ENCODE assay signal across 8 mouse cellular contexts in genomic region chr8:83876838-83877223, GRCm38 (mm10). TPM values are rescaled to one million over a fixed set of nuclear protein-coding genes. Genes with fewer than 3 reads are reported as not detected.
DNase-seq lines count a peak whose midpoint lies in the region; ATAC-seq lines count a peak whose summit lies in the region.

No protein-coding gene starts in this region.

- 5% methylated on average over 10 of the region's 10 CpGs for WGBS in kidney, embryonic 15.5 days
- WGBS in heart, embryonic 14.5 days, result 2% methylated on average over 10 of the region's 10 CpGs
- 4% methylated on average over 10 of the region's 10 CpGs for WGBS in liver, embryonic 11.5 days
- 1% methylated on average over 10 of the region's 10 CpGs for WGBS in neural tube, embryonic 11.5 days

- H3K9me3 ChIP-seq in kidney, embryonic 15.5 days (replicated peaks), result no peaks in the 10 kb centered on the region
- H3K9me3 ChIP-seq in heart, embryonic 14.5 days (ENCODE audit: control insufficient read depth, low read length), result no peaks in the 10 kb centered on the region; the same call in 1 of the 2 replicates
- no peaks in the 10 kb centered on the region for H3K9me3 ChIP-seq in liver, embryonic 11.5 days (ENCODE audit: control insufficient read depth, low read length)
- H3K9me3 ChIP-seq in neural tube, embryonic 11.5 days (ENCODE audit: control insufficient read depth, low read length), result no peaks in the 10 kb centered on the region

- H3K4me3 ChIP-seq in kidney, embryonic 15.5 days (replicated peaks), result peak overlapping the region; percentile 71; the same call in 1 of the 2 replicates
- peak overlapping the region in 1 of 2 experiments; percentile 70; a peak in 2 of 4 replicates for H3K4me3 ChIP-seq in heart, embryonic 14.5 days (ENCODE audit: control insufficient read depth in 1 of 2, insufficient read depth in 1 of 2, low read depth in 1 of 2, low read length in 2 of 2)
- H3K4me3 ChIP-seq in liver, embryonic 11.5 days (ENCODE audit: low read depth, low read length), result no peak overlapping the region
- no peak overlapping the region for H3K4me3 ChIP-seq in neural tube, embryonic 11.5 days (ENCODE audit: low read depth, low read length)

- H3K36me3 ChIP-seq in kidney, embryonic 15.5 days, result no peaks in the 10 kb centered on the region
- H3K36me3 ChIP-seq in heart, embryonic 14.5 days (ENCODE audit: control insufficient read depth, insufficient read depth, low read length), result no peaks in the 10 kb centered on the region
- H3K36me3 ChIP-seq in liver, embryonic 11.5 days (ENCODE audit: control insufficient read depth, insufficient read depth, low read length), result no peaks in the 10 kb centered on the region
- H3K36me3 ChIP-seq in neural tube, embryonic 11.5 days (ENCODE audit: control insufficient read depth, insufficient read depth, low read length), result no peaks in the 10 kb centered on the region

- peaks cover 25% of the 10 kb centered on the region for H3K4me1 ChIP-seq in kidney, embryonic 15.5 days
- peaks cover 10 to 13% of the 10 kb centered on the region in 2 experiments; a peak in 2 of 4 replicates for H3K4me1 ChIP-seq in heart, embryonic 14.5 days (ENCODE audit: control insufficient read depth in 2 of 2, insufficient read depth in 2 of 2, low read length in 2 of 2)
- peaks cover 4% of the 10 kb centered on the region for H3K4me1 ChIP-seq in liver, embryonic 11.5 days (replicated peaks; ENCODE audit: control insufficient read depth, insufficient read depth, low read length)
- peaks cover 8% of the 10 kb centered on the region for H3K4me1 ChIP-seq in neural tube, embryonic 11.5 days (ENCODE audit: control insufficient read depth, insufficient read depth, low read length)

- DNase-seq in kidney, postnatal 25 days, result no peak
- DNase-seq in liver, embryonic 11.5 days (ENCODE audit: low spot score), result no peak
- peak; percentile 50 for DNase-seq in neural tube, embryonic 11.5 days (ENCODE audit: low spot score)
- no peak for DNase-seq in spleen, postnatal 4 days (ENCODE audit: low spot score in 2 of 2)
- no peak for DNase-seq in urinary bladder, postnatal 25 days (ENCODE audit: low spot score)

- H3K4me2 ChIP-seq in kidney, embryonic 15.5 days, result peak overlapping the region; percentile 99
- peak overlapping the region; percentile 95 for H3K4me2 ChIP-seq in heart, embryonic 14.5 days (ENCODE audit: low read length)
- peak overlapping the region; percentile 87 for H3K4me2 ChIP-seq in liver, embryonic 11.5 days
- peak overlapping the region; percentile 94 for H3K4me2 ChIP-seq in neural tube, embryonic 11.5 days (ENCODE audit: low read depth)

- no peak for ATAC-seq in kidney, embryonic 15.5 days (replicated peaks; ENCODE audit: low FRiP score)
- ATAC-seq in common myeloid progenitor, adult 5-6 weeks (replicated peaks; ENCODE audit: low read depth, poor library complexity, severe bottlenecking), result peak; percentile 59
- ATAC-seq in heart, embryonic 14.5 days (ENCODE audit: insufficient number of reproducible peaks, insufficient read depth, low FRiP score, low read depth), result no peak; the same call in 1 of the 2 replicates
- ATAC-seq in liver, embryonic 11.5 days (replicated peaks; ENCODE audit: low FRiP score), result no peak
- ATAC-seq in neural tube, embryonic 11.5 days (ENCODE audit: insufficient read depth, low FRiP score, low TSS enrichment), result no peak

- H3K9ac ChIP-seq in kidney, embryonic 15.5 days, result no peak overlapping the region
- H3K9ac ChIP-seq in heart, embryonic 14.5 days (ENCODE audit: low read length), result peak overlapping the region; percentile 60; the same call in 1 of the 2 replicates
- H3K9ac ChIP-seq in liver, embryonic 11.5 days (ENCODE audit: low read depth, low read length), result no peak overlapping the region
- H3K9ac ChIP-seq in neural tube, embryonic 11.5 days (ENCODE audit: low read length), result no peak overlapping the region; the same call in 1 of the 2 replicates

- peaks cover 22% of the 10 kb centered on the region for H3K27me3 ChIP-seq in kidney, embryonic 15.5 days
- H3K27me3 ChIP-seq in heart, embryonic 14.5 days (ENCODE audit: control insufficient read depth, insufficient read depth, low read length), result peaks cover 10% of the 10 kb centered on the region
- H3K27me3 ChIP-seq in liver, embryonic 11.5 days (replicated peaks; ENCODE audit: control insufficient read depth, insufficient read depth, low read length), result peaks cover 50% of the 10 kb centered on the region
- peaks cover 13% of the 10 kb centered on the region; the same call in 1 of the 2 replicates for H3K27me3 ChIP-seq in neural tube, embryonic 11.5 days (ENCODE audit: control insufficient read depth, insufficient read depth, low read length)

- H3K27ac ChIP-seq in kidney, embryonic 15.5 days, result peak overlapping the region; percentile 70; the same call in 1 of the 2 replicates
- no peak overlapping the region for H3K27ac ChIP-seq in heart, embryonic 14.5 days (replicated peaks in 1 of 2; ENCODE audit: control insufficient read depth in 1 of 2, insufficient read depth in 1 of 2, low read depth in 2 of 2, low read length in 2 of 2)
- H3K27ac ChIP-seq in liver, embryonic 11.5 days (ENCODE audit: low read depth, low read length), result no peak overlapping the region
- no peak overlapping the region; the same call in 1 of the 2 replicates for H3K27ac ChIP-seq in neural tube, embryonic 11.5 days (ENCODE audit: low read depth, low read length)

RNA-seq across cellular contexts. Expression of gene Adgrl1, which starts 23.1 kb away (rescaled TPM):
- 17.8 and 18.8 TPM in 2 replicates for polyA plus RNA-seq in kidney, embryonic 15.5 days (2015; fragmentation: Nextera tagmentation; extraction: Ambion mirVana)
- total RNA-seq in common myeloid progenitor, adult 5-6 weeks (2017), result 4.0 and 6.1 TPM in 2 replicates
- polyA plus RNA-seq in heart, embryonic 14.5 days (2014; fragmentation: Nextera tagmentation; extraction: Ambion mirVana), result 10.4 and 13.0 TPM in 2 replicates
- polyA plus RNA-seq in liver, embryonic 11.5 days (2014; fragmentation: Nextera tagmentation; extraction: Ambion mirVana), result 7.4 and 10.3 TPM in 2 replicates
- polyA plus RNA-seq in neural tube, embryonic 11.5 days (2014; fragmentation: Nextera tagmentation; extraction: Ambion mirVana), result 20.6 and 21.6 TPM in 2 replicates
